Mouse (Mus musculus) T-helper 1 cell (primary cell): ENCODE data around the gene Ccdc3.

Experiments
- in situ Hi-C: fragments of 300-600 bp; cut with MboI, MseI; formaldehyde crosslinking; loops from one replicate; pipeline ENCODE4 v1.15.1; 2025; ENCODE audit warnings: high pct_unique_total_duplicates

Ccdc3 gene

DNA sequence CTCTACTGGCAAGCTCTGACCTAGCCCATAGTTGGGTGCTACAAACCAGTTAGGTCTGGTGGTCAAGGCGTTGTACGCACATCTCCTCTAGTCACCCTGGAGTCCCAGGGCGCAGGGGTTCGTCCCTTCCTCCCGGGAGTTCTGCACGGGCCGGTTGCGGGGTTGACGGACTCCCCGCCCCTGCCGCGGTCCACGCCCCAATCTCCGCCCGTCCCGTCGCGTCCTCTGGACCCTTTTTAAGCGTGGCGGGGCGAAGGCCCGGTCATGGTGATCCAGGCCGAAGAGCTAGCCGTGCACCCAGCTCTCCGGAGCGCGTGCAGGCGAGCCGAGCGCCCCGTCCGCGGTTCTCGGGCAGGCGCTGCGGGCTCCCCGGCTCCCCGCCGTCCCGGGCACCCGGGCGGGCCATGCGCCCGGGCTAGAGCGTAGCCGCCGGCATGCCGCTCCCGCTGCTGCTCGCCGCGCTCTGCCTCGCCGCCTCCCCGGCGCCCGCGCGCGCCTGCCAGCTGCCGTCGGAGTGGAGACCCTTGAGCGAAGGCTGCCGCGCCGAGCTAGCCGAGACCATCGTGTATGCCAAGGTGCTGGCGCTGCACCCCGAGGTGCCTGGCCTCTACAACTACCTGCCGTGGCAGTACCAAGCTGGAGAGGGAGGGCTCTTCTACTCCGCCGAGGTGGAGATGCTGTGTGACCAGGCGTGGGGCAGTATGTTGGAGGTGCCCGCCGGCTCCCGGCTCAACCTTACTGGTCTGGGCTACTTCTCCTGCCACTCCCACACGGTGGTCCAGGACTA lies at the start of gene Ccdc3:
Ccdc3 (plus strand) TSS at position 277 of the 787 bp plus-strand sequence.
- in situ Hi-C loops = no loop called here

DNA sequence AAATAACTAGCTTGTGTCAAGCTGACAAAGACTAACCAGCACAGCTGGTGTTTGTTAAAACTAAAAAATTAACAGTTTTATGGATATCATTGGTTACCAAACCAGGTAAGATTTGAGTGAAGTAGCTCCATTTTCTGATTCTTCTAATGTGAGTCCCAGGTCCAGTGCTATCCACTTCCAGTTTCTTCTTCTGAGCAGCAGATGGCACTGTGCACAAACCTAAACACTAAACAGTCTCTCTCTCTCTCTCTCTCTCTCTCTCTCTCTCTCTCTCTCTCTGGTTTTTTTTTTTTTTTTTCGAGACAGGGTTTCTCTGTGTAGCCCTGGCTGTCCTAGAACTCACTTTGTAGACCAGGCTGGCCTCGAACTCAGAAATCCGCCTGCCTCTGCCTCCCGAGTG lies 47.2 kb upstream of the Ccdc3 start:
- in situ Hi-C loops = loop anchor here (25.0 kb wide), 1 partner anchor 722 kb away; no protein-coding TSS in a partner anchor

DNA sequence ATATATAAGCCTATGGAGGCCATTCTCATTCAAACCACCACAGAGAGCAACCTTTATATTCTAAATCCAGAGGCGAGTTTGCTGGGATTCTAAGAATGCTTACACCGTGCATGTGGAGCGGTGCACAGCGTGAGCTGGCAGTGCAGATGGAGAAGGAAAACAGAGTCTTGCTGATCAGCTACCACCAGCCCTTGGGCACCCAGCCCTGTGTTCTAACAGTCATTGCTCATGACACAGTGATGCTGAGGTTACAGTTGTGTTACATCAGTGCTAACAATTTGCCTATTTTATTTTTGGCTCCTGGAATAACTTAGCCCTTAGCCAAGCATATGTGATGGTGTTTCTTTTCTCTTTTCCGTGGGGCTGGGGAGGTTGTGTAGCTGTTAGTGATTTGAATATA lies 42.7 kb upstream of the Ccdc3 start:
- in situ Hi-C loops = loop anchor here (25.0 kb wide), 1 partner anchor 717 kb away; no protein-coding TSS in a partner anchor

DNA sequence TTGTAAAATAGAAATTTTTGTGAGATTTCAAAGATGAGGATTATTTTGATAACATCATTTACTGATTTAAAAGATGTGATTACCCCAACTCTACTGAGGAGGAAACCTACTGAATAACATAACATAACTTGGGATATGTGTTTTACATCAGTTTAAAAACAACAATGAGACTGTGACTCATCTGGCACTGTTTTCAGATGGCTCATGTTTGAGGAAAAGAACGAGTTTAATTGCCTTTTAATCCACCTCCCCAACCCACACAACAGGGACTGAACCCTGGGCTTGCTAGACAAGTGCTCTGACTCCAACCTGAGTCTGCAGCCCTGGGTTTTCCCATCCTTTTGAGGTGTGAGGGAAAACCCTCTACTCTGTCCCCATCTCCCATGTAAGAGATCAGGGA lies 42.3 kb upstream of the Ccdc3 start:
- in situ Hi-C loops = loop anchor here (25.0 kb wide), 1 partner anchor 717 kb away; no protein-coding TSS in a partner anchor

DNA sequence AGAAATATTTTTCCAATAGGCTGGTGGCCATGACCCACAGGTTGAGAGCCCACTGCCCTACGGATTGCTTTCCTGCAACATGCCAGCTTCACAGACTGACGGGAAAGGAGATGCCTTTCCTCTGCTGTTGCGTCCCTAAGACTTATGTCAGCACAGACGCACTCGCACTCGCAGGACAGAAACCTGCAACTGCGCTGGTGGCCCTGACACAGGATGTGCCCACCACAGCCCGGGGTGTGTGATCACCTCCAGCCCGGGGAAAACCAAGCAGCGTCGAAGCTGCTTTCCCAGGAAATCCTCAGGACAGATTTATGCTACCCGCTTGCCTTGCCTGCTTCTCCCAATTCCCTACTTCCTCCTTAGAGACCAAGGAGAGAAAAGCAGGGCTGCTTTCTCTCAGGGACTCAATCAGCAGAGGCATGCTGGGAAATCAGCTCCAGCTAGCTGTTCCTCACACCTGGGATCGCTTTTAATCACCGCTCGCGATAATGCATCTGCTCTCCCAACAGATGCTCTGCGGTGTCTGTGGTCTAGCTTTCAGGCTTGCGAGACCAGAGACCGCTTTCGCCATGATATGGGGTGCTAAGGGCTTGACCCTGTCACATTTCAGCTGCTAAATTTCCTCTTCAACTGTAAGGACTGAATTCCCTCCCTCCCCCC lies 39.7 kb upstream of the Ccdc3 start:
- in situ Hi-C loops = loop anchor here (25.0 kb wide), 1 partner anchor 714 kb away; no protein-coding TSS in a partner anchor

DNA sequence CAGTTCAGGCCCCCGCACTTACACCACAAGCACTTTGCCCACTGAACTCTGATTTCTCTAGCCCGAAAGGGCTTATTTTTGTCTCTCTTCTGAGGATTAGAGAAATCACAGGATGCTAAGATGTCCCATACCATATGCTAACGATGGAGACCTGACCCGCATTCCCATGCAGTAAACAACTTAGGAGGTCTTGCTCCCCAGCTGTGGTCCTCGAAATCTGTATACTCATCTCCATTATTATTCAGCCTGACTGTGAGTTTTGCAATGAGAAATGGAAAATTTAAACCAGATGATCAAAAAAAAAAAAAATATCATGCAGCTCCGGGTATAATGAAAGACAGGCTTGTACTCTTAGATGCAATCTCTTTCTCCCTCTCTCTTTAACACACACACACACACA lies 38.4 kb upstream of the Ccdc3 start:
- in situ Hi-C loops = loop anchor here (25.0 kb wide), 1 partner anchor 713 kb away; no protein-coding TSS in a partner anchor

DNA sequence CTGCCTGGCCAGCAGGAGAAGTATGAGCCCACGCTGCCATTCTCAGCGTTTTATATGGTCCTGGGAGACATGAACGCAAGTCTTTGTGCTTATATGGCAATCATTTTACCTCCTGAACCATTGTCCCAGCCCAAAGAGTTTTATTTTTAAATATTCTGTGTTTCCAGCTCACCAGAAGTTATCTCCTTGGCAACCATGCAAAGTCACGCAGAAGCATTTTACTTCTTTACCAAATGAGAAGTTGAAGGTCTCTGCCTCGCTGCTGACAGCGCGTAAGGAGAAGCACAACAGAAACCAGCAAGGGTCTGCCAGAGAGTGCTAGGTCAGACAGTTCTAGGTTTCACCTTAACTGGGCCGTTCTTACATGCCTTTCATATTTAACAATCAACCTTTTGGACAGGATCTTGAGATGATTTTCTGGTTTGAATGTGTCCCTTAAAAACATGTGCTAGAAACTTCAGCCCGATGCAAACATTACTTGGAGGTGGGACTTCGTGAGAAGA lies 35.8 kb upstream of the Ccdc3 start:
- in situ Hi-C loops = no loop called here

GRCm38 (mm10) chr2:5102891-5103290 lies 34.7 kb upstream of the Ccdc3 start:
- in situ Hi-C loops = no loop called here

DNA sequence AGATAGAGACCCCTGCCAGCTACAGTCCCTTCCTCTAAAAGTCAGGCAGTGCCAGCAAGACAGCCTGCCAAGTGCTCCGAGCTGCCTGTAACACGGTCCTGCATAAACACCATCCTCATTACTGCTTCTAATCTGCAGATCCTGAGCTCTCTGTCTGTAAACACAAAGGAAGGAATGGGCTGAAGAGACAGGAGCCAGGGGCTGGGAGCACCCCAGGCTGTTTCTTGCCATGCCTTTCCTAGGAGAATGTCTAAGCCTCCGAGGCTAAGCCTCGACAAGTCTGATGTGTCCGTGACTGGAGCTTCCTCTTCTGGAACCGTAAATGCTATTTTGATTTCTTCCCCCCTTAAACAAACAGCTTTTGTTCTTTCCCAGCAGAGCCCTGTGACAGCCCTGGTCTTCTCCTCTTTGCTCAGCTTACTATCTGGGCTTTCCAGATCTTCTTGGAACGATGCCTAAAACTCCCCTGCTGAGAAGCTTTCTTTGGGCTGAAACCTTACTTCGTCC lies 24.7 kb upstream of the Ccdc3 start:
- in situ Hi-C loops = no loop called here

- in situ Hi-C loops = no loop called here
Observed at GRCm38 (mm10) chr2:5114386-5114785, 23.2 kb upstream of the Ccdc3 start.

DNA sequence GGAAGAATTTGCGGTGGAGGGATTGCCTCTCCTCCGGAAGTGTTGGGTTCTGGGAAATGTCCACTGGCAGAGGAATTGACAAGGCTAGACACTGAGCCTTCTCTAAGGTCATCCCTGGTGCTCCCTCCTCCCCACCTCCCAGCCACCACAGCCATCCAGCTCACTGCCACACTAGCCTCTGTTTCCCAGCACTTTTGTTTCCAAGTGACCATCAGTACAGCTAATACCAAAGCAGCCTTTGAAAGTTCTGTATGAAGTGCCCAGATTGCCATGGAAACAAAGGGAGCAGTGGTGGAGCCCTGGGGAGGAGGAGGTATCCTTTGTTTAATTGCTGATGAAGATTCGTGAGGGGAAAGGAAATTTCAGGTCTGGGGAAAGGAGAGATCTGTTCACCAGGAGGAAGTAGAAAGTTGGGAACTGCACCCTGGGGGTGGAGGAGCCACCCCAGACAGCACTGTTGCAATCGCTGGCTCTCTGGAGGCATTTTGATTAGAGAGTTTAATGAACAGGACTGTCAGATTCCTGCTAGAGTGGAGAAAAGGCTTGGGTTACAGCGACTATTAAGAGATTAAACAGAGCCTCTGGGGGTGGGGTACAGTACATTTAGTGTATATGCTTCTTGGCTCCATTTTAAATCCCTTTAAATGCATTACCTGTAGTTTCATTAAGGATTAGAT lies 20.6 kb upstream of the Ccdc3 start:
- in situ Hi-C loops = no loop called here

DNA sequence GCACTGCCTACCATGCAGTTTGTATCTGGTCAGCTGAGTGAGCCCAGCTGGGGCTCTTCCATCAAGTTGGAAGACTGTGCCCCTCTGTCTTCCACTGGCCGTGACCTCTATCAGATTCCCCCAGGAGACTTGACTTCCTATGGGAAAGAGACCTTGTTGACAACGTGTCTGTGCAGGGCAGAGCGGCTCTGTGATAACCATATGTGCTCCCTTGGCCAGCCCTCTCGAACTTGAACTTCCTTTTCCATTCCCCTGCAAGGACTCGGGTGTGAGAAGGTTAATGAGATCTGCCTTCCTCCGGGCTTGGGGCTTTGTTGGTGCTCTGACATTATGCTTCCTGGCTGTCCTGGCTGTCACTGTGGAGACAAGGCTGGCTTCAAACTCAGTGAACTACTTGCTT lies 12.1 kb upstream of the Ccdc3 start:
- in situ Hi-C loops = no loop called here

DNA sequence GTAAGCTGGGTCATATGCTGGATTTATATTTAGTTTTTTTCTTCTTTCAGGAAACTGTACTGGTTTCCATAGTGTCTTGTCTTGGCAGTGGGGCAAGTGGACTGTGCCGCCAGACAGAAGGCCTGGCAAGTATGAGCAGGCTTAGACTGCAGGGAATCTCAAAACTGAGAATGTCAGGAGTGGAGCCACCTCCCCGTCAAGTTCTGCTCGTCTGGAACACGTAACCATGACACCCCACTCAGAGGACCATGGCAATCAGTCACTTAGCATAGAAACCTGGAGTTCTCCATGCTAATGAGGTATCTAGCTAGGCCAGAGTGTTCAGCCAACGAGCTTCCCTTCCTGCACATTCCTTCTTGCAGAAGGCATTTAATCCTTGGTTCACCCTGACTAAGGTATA lies 10.2 kb upstream of the Ccdc3 start:
- in situ Hi-C loops = no loop called here

GRCm38 (mm10) chr2:5129099-5129498 lies 8.5 kb upstream of the Ccdc3 start:
- in situ Hi-C loops = no loop called here

DNA sequence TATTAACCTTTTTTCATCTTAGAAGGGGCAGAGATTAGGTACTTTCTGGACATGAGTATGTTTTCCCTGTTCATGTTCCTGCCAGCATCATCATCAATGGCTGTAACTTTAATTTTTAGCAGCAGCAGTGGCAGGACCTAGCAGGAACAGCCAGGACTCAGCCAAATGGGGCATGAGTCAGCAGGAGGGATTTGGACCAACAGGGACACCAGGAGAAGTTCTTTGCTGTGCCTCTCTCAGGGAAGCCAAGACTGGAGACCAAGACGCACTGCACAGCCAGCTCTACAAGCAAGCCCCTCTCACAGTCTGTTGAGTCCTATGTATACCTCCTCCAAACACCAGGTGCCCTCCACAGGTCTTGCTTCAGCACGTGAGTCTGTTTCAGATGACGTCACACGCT lies 5.5 kb upstream of the Ccdc3 start:
- in situ Hi-C loops = no loop called here

GRCm38 (mm10) chr2:5134959-5135743 lies 2.4 kb upstream of the Ccdc3 start:
- in situ Hi-C loops = no loop called here

GRCm38 (mm10) chr2:5139961-5140360 lies 2.4 kb downstream of the Ccdc3 start:
- in situ Hi-C loops = no loop called here

DNA sequence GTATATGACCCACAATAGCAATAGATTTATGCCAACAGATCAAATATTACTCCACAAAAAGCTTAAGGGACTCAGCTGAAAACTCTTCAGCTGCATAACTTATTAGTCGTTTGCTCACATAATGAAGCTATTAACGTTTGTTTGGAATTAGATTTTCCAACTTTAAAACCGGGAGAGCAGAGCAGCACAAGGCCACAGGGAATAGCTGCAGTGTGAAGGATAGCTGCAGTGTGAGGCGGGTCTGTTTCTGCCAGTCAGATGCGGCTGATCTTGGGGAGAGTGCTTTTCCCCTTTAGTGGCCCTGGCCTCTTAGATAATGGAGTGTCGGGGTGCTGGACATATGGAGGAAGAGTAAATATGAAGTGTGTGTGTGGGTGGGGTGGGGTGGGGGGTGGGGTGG lies 6.9 kb downstream of the Ccdc3 start:
- in situ Hi-C loops = no loop called here

DNA sequence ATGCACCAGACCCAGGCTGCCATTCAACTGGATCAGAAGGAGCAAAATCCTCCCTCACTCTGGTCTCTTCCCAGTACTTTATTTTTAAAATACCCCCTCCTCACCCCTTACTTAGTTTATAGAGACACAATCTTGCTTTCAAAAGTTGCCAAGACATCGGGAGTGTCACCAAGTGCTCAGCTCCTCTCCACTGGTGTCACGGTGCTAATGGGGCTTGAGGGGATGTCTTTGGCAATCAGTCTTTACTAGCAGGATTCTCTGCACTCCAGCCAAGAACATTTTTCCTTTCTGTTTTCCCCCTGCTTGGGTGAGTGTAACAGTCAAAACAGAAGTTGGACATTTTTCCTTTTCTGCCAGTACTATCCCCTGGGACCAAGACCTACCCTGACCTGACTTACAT lies 10.3 kb downstream of the Ccdc3 start:
- in situ Hi-C loops = no loop called here

DNA sequence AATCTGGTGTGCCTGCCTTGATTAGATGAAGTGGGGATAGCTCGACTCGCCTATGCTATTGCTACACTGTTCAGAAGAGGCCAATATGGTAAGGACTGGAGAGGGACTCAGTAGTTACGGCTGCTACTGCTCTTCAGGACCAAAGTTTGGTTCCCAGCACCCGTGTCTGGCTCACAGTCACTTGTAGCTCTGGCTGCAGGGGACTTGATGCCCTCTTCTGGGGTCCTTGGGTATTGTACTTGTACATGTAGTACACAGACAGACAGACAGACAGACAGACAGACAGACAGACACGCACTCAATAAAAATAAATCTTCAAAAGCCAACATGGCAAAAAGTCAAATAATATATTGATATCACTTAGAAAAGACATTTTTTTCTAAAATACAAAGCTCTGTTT lies 17.1 kb downstream of the Ccdc3 start:
- in situ Hi-C loops = no loop called here

DNA sequence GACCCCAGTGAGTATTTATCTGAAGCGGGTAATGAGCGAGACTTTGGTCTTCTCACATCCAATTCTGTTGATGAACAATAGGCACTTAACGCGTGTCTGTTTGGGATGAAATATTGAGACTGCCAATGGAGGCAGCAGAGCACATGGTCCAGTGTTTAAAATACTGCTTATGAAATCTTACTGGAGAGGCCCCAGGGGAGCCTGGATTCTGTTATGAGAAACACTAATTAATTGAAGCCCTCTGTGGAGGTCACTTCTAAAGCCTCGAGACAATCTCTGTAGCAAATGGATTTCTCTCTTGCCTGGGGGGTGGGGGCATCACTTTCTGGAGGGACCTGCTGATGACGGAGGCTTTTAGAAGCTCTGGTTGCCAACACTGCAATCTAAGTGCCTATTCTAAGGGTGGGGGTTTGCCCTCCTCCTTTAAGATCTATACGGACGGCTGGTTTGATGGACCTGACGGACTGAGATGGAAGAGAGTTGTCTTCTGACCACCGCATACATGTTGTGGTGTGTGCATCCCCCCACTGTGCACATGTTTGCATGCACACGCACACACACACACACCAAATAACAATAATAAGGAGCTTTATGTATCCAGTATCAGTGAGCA lies 22.8 kb downstream of the Ccdc3 start:
- in situ Hi-C loops = no loop called here
